Mouse (Mus musculus) thymus, adult 2 months (tissue): ENCODE measurements around the gene Lrrc28. TPM values are rescaled to one million over a fixed set of nuclear protein-coding genes. Genes with fewer than 3 reads are reported as not detected.
A peak's percentile ranks its signal among the peaks of the same experiment; 100 is the strongest.

Experiments used
- DNase-seq: peaks from one replicate; pipeline ENCODE4 v3.0.0; 2021
- H3K27ac ChIP-seq: fragments of 200-500 bp; 2 replicates; pipeline ENCODE4 v1.5.1; 2012; ENCODE audit warnings: low read length, control low read depth; ENCODE audit not compliant: control insufficient read depth, insufficient read depth
- H3K27me3 ChIP-seq: fragments of 200-500 bp; 2 replicates; pipeline ENCODE4 v1.6.1; 2012; ENCODE audit warnings: mild to moderate bottlenecking, low read length, moderate library complexity, mixed read lengths; ENCODE audit not compliant: control insufficient read depth, insufficient read depth
- H3K36me3 ChIP-seq: fragments of 200-500 bp; 2 replicates; pipeline ENCODE4 v1.6.1; 2012; ENCODE audit warnings: mild to moderate bottlenecking, low read length, moderate library complexity; ENCODE audit not compliant: control insufficient read depth, insufficient read depth
- H3K4me1 ChIP-seq: fragments of 200-500 bp; replicated peaks from 2 replicates; pipeline ENCODE4 v1.6.1; 2012; ENCODE audit warnings: low read length; ENCODE audit not compliant: control insufficient read depth, insufficient read depth
- H3K4me3 ChIP-seq: fragments of 200-500 bp; 2 replicates; pipeline ENCODE4 v1.5.1; 2012; ENCODE audit warnings: mild to moderate bottlenecking, low read length, control low read depth, moderate library complexity; ENCODE audit not compliant: control insufficient read depth, insufficient read depth
- CTCF ChIP-seq: fragments of 200-500 bp; IDR thresholded peaks from 2 replicates; pipeline ENCODE4 v1.5.1; 2012; ENCODE audit warnings: mild to moderate bottlenecking, control low read depth, low read length, moderate library complexity, borderline replicate concordance; ENCODE audit not compliant: control insufficient read depth, poor library complexity, insufficient read depth; ENCODE audit errors: extremely low read depth
- POLR2A ChIP-seq: fragments of 200-500 bp; IDR thresholded peaks from 2 replicates; pipeline ENCODE4 v1.6.1; 2012; ENCODE audit warnings: mild to moderate bottlenecking, low read length, control low read depth, moderate library complexity; ENCODE audit not compliant: control insufficient read depth, poor library complexity, insufficient read depth; ENCODE audit errors: extremely low read depth
- WGBS: fragments of 180-500 bp; shearing (Covaris S2); methylation state at CpG from one replicate; pipeline ENCODE4 v1.1.7; 2018; 5-methylcytosine and 5-hydroxymethylcytosine counted together
- polyA plus RNA-seq: library from polyadenylated mRNA; depleted of rRNA; stranded (reverse); fragments of >200 nt; gene quantifications from 2 replicates; pipeline ENCODE4 v1.2.3, GENCODE M21; 2012

Gene Lrrc28
- polyA plus RNA-seq, 1 experiment: 39.4 TPM

DNA sequence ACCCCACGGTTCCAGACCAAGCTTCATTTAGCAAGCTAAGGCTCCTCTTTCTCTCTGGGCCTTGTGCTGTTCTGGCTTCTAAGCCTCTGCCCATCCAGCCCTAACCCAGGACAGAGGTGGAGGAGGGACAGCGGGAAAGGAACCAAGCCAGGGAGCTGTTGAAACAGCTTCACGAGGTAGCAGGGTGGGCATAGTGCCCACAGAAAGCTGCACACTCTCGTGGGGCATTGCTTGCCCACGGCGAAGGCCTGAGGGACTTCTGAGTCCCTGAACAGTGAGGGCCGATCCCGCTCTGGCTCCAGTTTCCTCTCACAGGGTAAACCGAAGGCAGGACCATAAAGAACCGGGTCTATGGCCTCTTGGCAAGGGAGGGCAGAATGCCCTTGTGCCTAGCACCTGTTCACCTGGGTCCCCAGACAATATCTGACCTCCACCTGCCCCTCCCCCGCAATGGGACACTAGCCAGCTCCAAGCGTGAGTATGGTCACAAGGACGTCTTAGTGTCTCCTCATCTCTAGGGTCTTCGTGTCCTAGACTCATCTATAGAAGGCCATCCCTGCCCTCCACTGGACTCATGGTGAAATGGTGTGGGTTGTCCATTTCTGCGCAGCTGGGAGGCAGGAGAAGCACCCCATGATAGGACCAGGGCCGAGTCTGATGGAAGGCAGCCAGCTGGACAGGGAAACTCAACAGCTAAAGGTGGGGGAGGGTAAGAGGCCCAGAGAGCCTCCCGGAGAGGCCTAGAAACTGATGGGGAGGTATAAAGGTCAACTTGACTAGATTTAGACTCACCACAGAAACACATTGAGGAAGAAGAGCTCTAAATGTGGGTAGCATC, 165.3 kb downstream of the Lrrc28 start:
- H3K36me3 ChIP-seq: no peaks in the 10 kb centered on the region
- H3K4me1 ChIP-seq: peaks cover 39% of the 10 kb centered on the region
- WGBS: 89% methylated on average over 17 of the region's 17 CpGs
- no peak for DNase-seq
- H3K27ac ChIP-seq: no peak overlapping the region
- no peak overlapping the region for H3K4me3 ChIP-seq
- H3K27me3 ChIP-seq: no peaks in the 10 kb centered on the region
- no peak for TF ChIP-seq CTCF
- no peak for TF ChIP-seq POLR2A

- TF ChIP-seq CTCF: no peak
- TF ChIP-seq POLR2A: no peak
- H3K27me3 ChIP-seq: no peaks in the 10 kb centered on the region
- WGBS: 79% methylated on average over 5 of the region's 5 CpGs
Observed at GRCm38 (mm10) chr7:67479168-67479567, 165.9 kb downstream of the Lrrc28 start.

GRCm38 (mm10) chr7:67477996-67478395, 167.1 kb downstream of the Lrrc28 start:
- WGBS: 29% methylated on average over 9 of the region's 10 CpGs
- DNase-seq: peak; percentile 42
- no peak overlapping the region for H3K4me3 ChIP-seq
- TF ChIP-seq CTCF (no peak), POLR2A (0 out of 2 replicates have a peak, but pooled peaks have one; percentile 32)
- peaks cover 26% of the 10 kb centered on the region for H3K4me1 ChIP-seq
- H3K36me3 ChIP-seq: no peaks in the 10 kb centered on the region
- 0 out of 2 replicates have a peak overlapping the region, but pooled peaks have one; percentile 11 for H3K27ac ChIP-seq
- no peaks in the 10 kb centered on the region for H3K27me3 ChIP-seq

More at GRCm38 (mm10) chr7:67479168-67479567, 165.9 kb downstream of the Lrrc28 start:
- no peak overlapping the region for H3K4me3 ChIP-seq
- peaks cover 36% of the 10 kb centered on the region for H3K4me1 ChIP-seq
- DNase-seq: no peak
- H3K27ac ChIP-seq: no peak overlapping the region
- no peaks in the 10 kb centered on the region for H3K36me3 ChIP-seq

DNA sequence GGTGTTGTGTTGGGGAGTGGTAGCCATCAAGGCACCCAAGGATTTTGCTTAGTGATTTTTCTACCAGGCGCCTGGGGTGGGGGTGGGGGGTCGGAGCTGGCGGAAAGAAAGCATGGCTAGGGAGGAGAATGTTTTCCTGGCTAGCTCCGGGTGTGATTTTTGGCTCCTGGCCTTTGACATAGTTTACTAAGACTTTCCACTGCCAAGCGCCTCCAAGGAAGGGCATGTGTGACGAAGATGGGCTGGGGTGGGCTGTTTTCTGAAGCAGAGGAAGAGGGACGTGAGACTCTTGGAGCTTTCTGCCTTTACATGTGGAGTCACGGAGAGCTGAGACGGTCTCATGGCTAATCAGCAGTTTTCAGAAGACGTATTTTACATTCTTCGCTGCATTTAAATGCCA, 173.8 kb downstream of the Lrrc28 start:
- DNase-seq: no peak
- no peak overlapping the region for H3K4me3 ChIP-seq
- 94% methylated on average over 11 of the region's 11 CpGs for WGBS
- H3K27me3 ChIP-seq: no peaks in the 10 kb centered on the region
- no peaks in the 10 kb centered on the region for H3K36me3 ChIP-seq
- TF ChIP-seq POLR2A (no peak), CTCF (no peak)
- H3K27ac ChIP-seq: no peak overlapping the region
- peaks cover 3% of the 10 kb centered on the region; the same call in 1 of the 2 replicates for H3K4me1 ChIP-seq

GRCm38 (mm10) chr7:67468802-67469408, 176.2 kb downstream of the Lrrc28 start:
- TF ChIP-seq POLR2A (no peak), CTCF (no peak)
- Histone ChIP-seq H3K4me3 (no peak overlapping the region), H3K27me3 (no peaks in the 10 kb centered on the region), H3K27ac (no peak overlapping the region), H3K4me1 (peaks cover 11% of the 10 kb centered on the region), H3K36me3 (no peaks in the 10 kb centered on the region)
- 97% methylated on average over 7 of the region's 7 CpGs for WGBS
- DNase-seq: no peak

DNA sequence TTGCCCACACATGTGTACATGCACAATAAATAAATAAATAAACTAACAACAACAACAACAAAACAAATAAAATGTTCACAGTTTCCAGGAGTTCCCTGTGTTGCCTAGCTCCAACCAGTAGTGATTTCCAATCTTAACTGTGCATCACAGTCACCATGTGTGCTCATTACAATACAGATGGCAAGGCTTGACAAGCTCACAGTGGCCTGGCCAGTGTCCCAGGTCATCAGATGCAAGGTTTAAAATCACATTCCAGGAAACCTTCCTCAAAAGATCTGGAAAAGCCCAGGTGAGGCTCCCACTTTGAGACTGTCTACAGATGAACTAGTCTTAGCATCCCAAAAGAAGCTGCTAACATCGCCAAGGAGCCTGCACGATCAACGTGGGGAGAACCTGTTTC, 176.9 kb downstream of the Lrrc28 start:
- Histone ChIP-seq H3K27me3 (no peaks in the 10 kb centered on the region), H3K4me3 (no peak overlapping the region), H3K36me3 (no peaks in the 10 kb centered on the region), H3K4me1 (peaks cover 17% of the 10 kb centered on the region), H3K27ac (no peak overlapping the region)
- no peak for DNase-seq
- TF ChIP-seq CTCF (no peak), POLR2A (no peak)
- 93% methylated on average over 3 of the region's 3 CpGs for WGBS
